Mouse (Mus musculus) myocyte (in vitro differentiated cells): ENCODE data around the gene Polr2f. TPM values are rescaled to one million over a fixed set of nuclear protein-coding genes. Genes with fewer than 3 reads are reported as not detected.
A peak's percentile ranks its signal among the peaks of the same experiment; 100 is the strongest.

Experiments
- H3K27me3 ChIP-seq: one replicate; pipeline ENCODE4 v1.6.1; 2011; ENCODE audit not compliant: control insufficient read depth, insufficient read depth, insufficient read length
- H3K36me3 ChIP-seq: one replicate; pipeline ENCODE4 v1.6.1; 2011; ENCODE audit not compliant: control insufficient read depth, insufficient read depth
- H3K4me2 ChIP-seq: one replicate; pipeline ENCODE4 v1.6.1; 2011; ENCODE audit warnings: low read depth, control low read depth
- H3K4me3 ChIP-seq: one replicate; pipeline ENCODE4 v1.5.1; 2011; ENCODE audit warnings: mild to moderate bottlenecking, control low read depth, moderate library complexity
- H3K79me2 ChIP-seq: one replicate; pipeline ENCODE4 v1.6.1; 2011; ENCODE audit not compliant: control insufficient read depth, insufficient read depth
- H3ac ChIP-seq: one replicate; pipeline ENCODE4 v1.6.1; 2011; ENCODE audit not compliant: control insufficient read depth, insufficient read length
- CEBPB ChIP-seq: IDR thresholded peaks from 2 replicates; pipeline ENCODE4 v1.6.1; 2011; ENCODE audit warnings: mild to moderate bottlenecking, moderate library complexity; ENCODE audit not compliant: poor library complexity, insufficient read depth, severe bottlenecking
- E2F4 ChIP-seq: IDR thresholded peaks from one replicate; pipeline ENCODE4 v1.6.1; 2011; ENCODE audit warnings: mild to moderate bottlenecking, control low read depth, moderate library complexity; ENCODE audit not compliant: insufficient read depth
- MAX ChIP-seq: IDR thresholded peaks from one replicate; pipeline ENCODE4 v1.6.1; 2011; ENCODE audit warnings: low read depth, mild to moderate bottlenecking, control low read depth
- MYOD1 ChIP-seq, 3 experiments: IDR thresholded peaks; one replicate each; pipeline ENCODE4 v1.6.1; 2011; ENCODE audit warnings: control low read depth in 2 of 3, low read depth in 2 of 3, mild to moderate bottlenecking in 2 of 3, moderate library complexity in 1 of 3; ENCODE audit not compliant: insufficient read length in 2 of 3, control insufficient read depth in 1 of 3
- MYOG ChIP-seq, 3 experiments: IDR thresholded peaks; one replicate each; pipeline ENCODE4 v1.6.1; 2011; ENCODE audit warnings: control low read depth in 2 of 3, low read depth in 2 of 3, mild to moderate bottlenecking in 2 of 3; ENCODE audit not compliant: insufficient read length in 2 of 3, control insufficient read depth in 1 of 3, insufficient read depth in 1 of 3
- POLR2A ChIP-seq: IDR thresholded peaks from one replicate; pipeline ENCODE4 v1.6.1; 2011; ENCODE audit warnings: low read depth, mild to moderate bottlenecking, control low read depth, moderate library complexity; ENCODE audit not compliant: insufficient read length
- POLR2AphosphoS2 ChIP-seq: IDR thresholded peaks from one replicate; pipeline ENCODE4 v1.6.1; 2011; ENCODE audit warnings: low read depth, control low read depth; ENCODE audit not compliant: insufficient read length
- REST ChIP-seq: IDR thresholded peaks from one replicate; pipeline ENCODE4 v1.6.1; 2011; ENCODE audit warnings: mild to moderate bottlenecking, control low read depth, moderate library complexity; ENCODE audit not compliant: insufficient read depth, insufficient read length
- SRF ChIP-seq: IDR thresholded peaks from one replicate; pipeline ENCODE4 v1.6.1; 2011; ENCODE audit warnings: low read depth; ENCODE audit not compliant: control insufficient read depth, insufficient read length
- TCF12 ChIP-seq: IDR thresholded peaks from one replicate; pipeline ENCODE4 v1.6.1; 2011; ENCODE audit warnings: mild to moderate bottlenecking, control low read depth; ENCODE audit not compliant: poor library complexity, insufficient read depth, severe bottlenecking
- TCF3 ChIP-seq: IDR thresholded peaks from one replicate; pipeline ENCODE4 v1.6.1; 2011; ENCODE audit warnings: low read depth, control low read depth; ENCODE audit not compliant: insufficient read length
- USF1 ChIP-seq: IDR thresholded peaks from one replicate; pipeline ENCODE4 v1.6.1; 2011; ENCODE audit warnings: low read depth, mild to moderate bottlenecking, control low read depth, moderate library complexity
- polyA plus RNA-seq: library from polyadenylated mRNA; unstranded; fragments of >200 nt; fragmentation: generic; extraction: Trizol; gene quantifications from one replicate; pipeline ENCODE4 v1.2.1, GENCODE M21; 2012; ENCODE audit warnings: missing spikeins

The Polr2f gene
- polyA plus RNA-seq, 1 experiment, result 388 TPM

DNA sequence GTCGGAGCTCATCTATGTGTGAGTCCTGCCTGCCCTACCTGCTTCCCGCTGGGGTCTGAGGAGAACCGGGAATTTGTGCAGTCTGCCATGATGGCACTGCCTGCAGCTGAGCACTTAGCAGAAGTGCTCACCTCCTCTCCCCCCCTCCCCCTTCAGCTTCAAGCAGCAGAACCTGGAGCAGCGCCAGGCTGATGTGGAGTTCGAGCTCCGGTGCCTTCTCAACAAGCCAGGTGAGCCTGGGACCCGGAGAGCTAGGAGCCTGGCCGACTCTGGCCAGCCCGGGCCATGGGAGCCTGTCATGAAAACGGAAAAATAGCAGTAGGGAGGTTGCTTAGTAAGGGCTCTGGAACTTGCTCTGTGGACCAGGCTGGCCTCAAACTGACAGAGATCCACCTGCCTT lies 10.0 kb upstream of the Polr2f start:
- H3K27me3 ChIP-seq, result no peaks in the 10 kb centered on the region

GRCm38 (mm10) chr15:79131442-79131841 lies 9.4 kb upstream of the Polr2f start:
- peaks cover 39% of the 10 kb centered on the region for H3K36me3 ChIP-seq
- H3K4me2 ChIP-seq, result peak overlapping the region; percentile 26
- H3K27me3 ChIP-seq, result no peaks in the 10 kb centered on the region
- H3ac ChIP-seq, result no peak overlapping the region
- TF ChIP-seq MYOD1 (IDR thresholded peaks at IDR 0.05; ENCODE audit: control insufficient read depth in 1 of 3, insufficient read length in 2 of 3, low read depth in 2 of 3), result no peak
- TF ChIP-seq TCF3, result no peak
- TF ChIP-seq REST, result no peak
- no peak for TF ChIP-seq SRF
- TF ChIP-seq CEBPB, result no peak
- no peaks in the 10 kb centered on the region for H3K79me2 ChIP-seq
- H3K4me3 ChIP-seq, result no peak overlapping the region

More for the DNA sequence above, 10.0 kb upstream of the Polr2f start:
- no peak overlapping the region for H3K4me2 ChIP-seq
- H3K4me3 ChIP-seq, result no peak overlapping the region
- peaks cover 39% of the 10 kb centered on the region for H3K36me3 ChIP-seq
- no peaks in the 10 kb centered on the region for H3K79me2 ChIP-seq
- no peak overlapping the region for H3ac ChIP-seq
- TF ChIP-seq POLR2AphosphoS2 (no peak), MAX (no peak), REST (no peak), MYOG (IDR thresholded peaks at IDR 0.05; ENCODE audit: control insufficient read depth in 1 of 3, insufficient read depth in 1 of 3, insufficient read length in 2 of 3, low read depth in 2 of 3) (no peak), TCF3 (no peak), E2F4 (no peak), POLR2A (no peak), SRF (no peak), USF1 (no peak), MYOD1 (IDR thresholded peaks at IDR 0.05; ENCODE audit: control insufficient read depth in 1 of 3, insufficient read length in 2 of 3, low read depth in 2 of 3) (no peak), TCF12 (no peak), CEBPB (no peak)

DNA sequence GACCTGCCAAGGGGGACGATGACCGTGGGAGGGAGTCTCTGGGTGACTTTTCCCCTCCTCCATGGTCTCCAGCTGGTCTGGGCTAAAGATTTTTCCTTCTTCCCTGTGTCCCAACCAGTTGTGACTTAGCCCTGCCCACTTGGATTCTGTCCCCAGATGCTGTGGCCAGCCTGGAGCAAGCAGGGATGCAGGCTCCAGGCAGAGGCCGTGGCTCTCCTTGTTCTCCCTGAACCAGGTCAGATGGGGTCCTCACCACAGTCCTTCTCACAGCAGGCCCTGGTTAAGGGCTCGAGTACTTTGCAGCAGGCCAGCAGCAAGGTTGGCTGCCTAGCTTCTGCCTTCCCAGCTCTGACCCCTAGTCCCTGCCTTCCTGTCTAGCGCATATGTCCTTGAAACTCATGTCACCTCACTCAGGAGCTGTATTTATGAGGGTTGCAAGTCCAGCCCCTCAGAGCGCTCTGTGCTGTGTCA lies 7.6 kb upstream of the Polr2f start:
- Histone ChIP-seq H3K4me3 (no peak overlapping the region), H3ac (no peak overlapping the region), H3K79me2 (no peaks in the 10 kb centered on the region), H3K36me3 (peaks cover 26% of the 10 kb centered on the region), H3K27me3 (no peaks in the 10 kb centered on the region), H3K4me2 (no peak overlapping the region)
- TF ChIP-seq MYOG (IDR thresholded peaks at IDR 0.05; ENCODE audit: control insufficient read depth in 1 of 3, insufficient read depth in 1 of 3, insufficient read length in 2 of 3, low read depth in 2 of 3), result no peak
- no peak for TF ChIP-seq TCF3
- peak; percentile 64 for TF ChIP-seq POLR2AphosphoS2

DNA sequence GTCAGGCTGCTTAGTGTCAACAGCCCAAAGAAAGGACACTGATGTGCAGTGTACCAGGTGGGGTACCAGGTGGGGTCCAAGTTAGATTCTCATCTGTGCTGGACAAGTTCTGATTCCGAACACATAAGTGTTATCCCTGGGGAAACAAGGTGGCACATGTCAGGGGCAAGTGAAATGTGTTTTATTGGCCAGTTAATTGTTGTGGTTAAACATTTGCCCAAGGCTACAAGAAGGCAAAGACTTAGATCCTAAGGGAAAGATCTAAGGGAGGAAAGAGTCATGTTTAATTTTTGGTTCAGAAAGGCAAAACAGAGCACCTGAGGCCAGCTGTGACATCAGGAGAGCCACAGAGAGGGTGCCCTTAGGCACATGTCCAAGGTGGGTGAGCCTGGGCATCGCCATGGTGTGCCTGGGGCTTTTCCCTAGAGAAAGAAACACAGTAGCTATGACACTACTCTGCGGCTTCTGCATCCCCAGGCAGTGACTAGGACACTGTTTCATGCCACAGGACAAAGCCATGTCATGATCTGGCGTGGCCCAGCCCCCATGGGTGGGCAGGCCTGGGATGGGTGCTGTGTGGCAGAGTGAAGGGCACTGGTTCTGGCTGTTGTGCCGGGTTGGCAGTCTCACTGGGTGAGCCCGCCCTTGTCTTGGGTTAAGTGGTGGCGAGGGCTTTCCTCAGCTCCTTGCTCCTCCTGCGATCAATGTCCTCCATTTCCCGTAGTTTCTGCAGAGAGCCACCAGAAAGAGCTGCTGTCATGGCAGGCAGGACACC lies 6.1 kb upstream of the Polr2f start:
- no peak overlapping the region for H3ac ChIP-seq
- no peak overlapping the region for H3K4me2 ChIP-seq
- H3K36me3 ChIP-seq, result peaks cover 21% of the 10 kb centered on the region
- no peaks in the 10 kb centered on the region for H3K79me2 ChIP-seq
- TF ChIP-seq MYOG (IDR thresholded peaks at IDR 0.05; ENCODE audit: control insufficient read depth in 1 of 3, insufficient read depth in 1 of 3, insufficient read length in 2 of 3, low read depth in 2 of 3), result no peak
- peak; percentile 77 for TF ChIP-seq POLR2AphosphoS2
- H3K27me3 ChIP-seq, result no peaks in the 10 kb centered on the region
- no peak overlapping the region for H3K4me3 ChIP-seq

DNA sequence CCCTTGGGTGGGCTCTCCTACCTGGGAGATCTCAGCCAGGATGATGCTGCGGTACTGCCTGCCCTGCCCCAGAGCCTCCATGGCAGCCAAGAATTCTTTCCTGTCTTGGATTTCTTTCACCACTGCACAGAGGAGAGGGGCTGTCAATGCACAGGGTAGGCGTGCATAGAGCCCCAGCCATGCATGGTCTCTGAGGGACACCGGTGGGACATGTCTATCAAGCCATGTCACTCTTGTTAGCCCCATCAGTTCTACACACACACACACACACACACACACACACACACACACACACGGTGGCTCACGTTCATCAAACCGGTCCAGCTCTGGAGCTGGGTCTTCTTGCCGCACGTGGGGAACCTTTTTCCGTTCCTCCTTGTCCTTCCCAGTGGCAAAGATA lies 5.5 kb upstream of the Polr2f start:
- Histone ChIP-seq H3K36me3 (peaks cover 16% of the 10 kb centered on the region), H3K79me2 (no peaks in the 10 kb centered on the region), H3ac (no peak overlapping the region), H3K27me3 (no peaks in the 10 kb centered on the region), H3K4me2 (no peak overlapping the region), H3K4me3 (no peak overlapping the region)
- peak; percentile 31 for TF ChIP-seq POLR2A
- TF ChIP-seq TCF12, result no peak
- TF ChIP-seq POLR2AphosphoS2, result peak; percentile 76

GRCm38 (mm10) chr15:79135783-79136575 lies 4.8 kb upstream of the Polr2f start:
- no peaks in the 10 kb centered on the region for H3K27me3 ChIP-seq
- no peaks in the 10 kb centered on the region for H3K79me2 ChIP-seq
- H3K4me3 ChIP-seq, result no peak overlapping the region
- H3ac ChIP-seq, result no peak overlapping the region
- TF ChIP-seq POLR2AphosphoS2, result peak; percentile 89
- no peak for TF ChIP-seq USF1
- TF ChIP-seq SRF, result no peak
- TF ChIP-seq TCF12, result no peak
- TF ChIP-seq POLR2A, result no peak
- TF ChIP-seq REST, result no peak
- no peak for TF ChIP-seq MYOG (IDR thresholded peaks at IDR 0.05; ENCODE audit: control insufficient read depth in 1 of 3, insufficient read depth in 1 of 3, insufficient read length in 2 of 3, low read depth in 2 of 3)
- H3K36me3 ChIP-seq, result peaks cover 11% of the 10 kb centered on the region
- no peak overlapping the region for H3K4me2 ChIP-seq
